Mouse (Mus musculus) erythroblast, embryonic 14.5 days (primary cell): Measurements from ENCODE around the gene Rhoh. TPM values are rescaled to one million over a fixed set of nuclear protein-coding genes. Genes with fewer than 3 reads are reported as not detected.

Experiments
- H3K27me3 ChIP-seq: 2 replicates; pipeline ENCODE4 v1.6.1; 2012; ENCODE audit warnings: inconsistent platforms; ENCODE audit not compliant: control insufficient read depth
- H3K36me3 ChIP-seq: 2 replicates; pipeline ENCODE4 v1.6.1; 2012; ENCODE audit warnings: mild to moderate bottlenecking, inconsistent platforms; ENCODE audit not compliant: control insufficient read depth
- H3K4me1 ChIP-seq: 2 replicates; pipeline ENCODE4 v1.6.1; 2012; ENCODE audit warnings: inconsistent platforms; ENCODE audit not compliant: control insufficient read depth
- H3K4me3 ChIP-seq: replicated peaks from 2 replicates; pipeline ENCODE3; 2012; ENCODE audit warnings: moderate library complexity, mild to moderate bottlenecking, inconsistent platforms
- H3K9me3 ChIP-seq: 2 replicates; pipeline ENCODE4 v1.6.1; 2012; ENCODE audit warnings: low read length, inconsistent platforms, mixed read lengths; ENCODE audit not compliant: control insufficient read depth
- GATA1 ChIP-seq: IDR thresholded peaks from 2 replicates; pipeline ENCODE4 v1.6.1; 2012; ENCODE audit warnings: low read length, inconsistent platforms, mixed read lengths
- TAL1 ChIP-seq: IDR thresholded peaks from 3 replicates; pipeline ENCODE4 v1.6.1; 2012; ENCODE audit warnings: low read length, inconsistent platforms, mixed read lengths
- polyA plus RNA-seq: library from polyadenylated mRNA; stranded (reverse); fragments of >175 nt; gene quantifications from 2 replicates; pipeline ENCODE4 v1.2.3, GENCODE M21; 2012

The Rhoh gene
- polyA plus RNA-seq, 1 experiment = not detected

GRCm38 (mm10) chr5:65941145-65941544 is 80.1 kb downstream of the Rhoh start:
- no peaks in the 10 kb centered on the region for H3K9me3 ChIP-seq
- H3K27me3 ChIP-seq = no peaks in the 10 kb centered on the region
- no peaks in the 10 kb centered on the region for H3K4me1 ChIP-seq
- H3K4me3 ChIP-seq = no peak overlapping the region
- no peaks in the 10 kb centered on the region for H3K36me3 ChIP-seq
- TF ChIP-seq GATA1 (no peak), TAL1 (no peak)

Other genes with a start within 250 kb of the Rhoh start
- gene Pds5a, start 162.9 kb upstream of the Rhoh start, polyA plus RNA-seq = 0.31 and 0.54 TPM in 2 replicates
- 0.20 and 0.42 TPM in 2 replicates for gene N4bp2, start 97.7 kb upstream of the Rhoh start, polyA plus RNA-seq
- not detected in 2 replicates for gene Chrna9, start 73.7 kb downstream of the Rhoh start, polyA plus RNA-seq
- not detected in 2 replicates for gene 9130230L23Rik, start 143.1 kb downstream of the Rhoh start, polyA plus RNA-seq